ENCODE assay signal across 15 mouse cellular contexts in the genomic region with DNA sequence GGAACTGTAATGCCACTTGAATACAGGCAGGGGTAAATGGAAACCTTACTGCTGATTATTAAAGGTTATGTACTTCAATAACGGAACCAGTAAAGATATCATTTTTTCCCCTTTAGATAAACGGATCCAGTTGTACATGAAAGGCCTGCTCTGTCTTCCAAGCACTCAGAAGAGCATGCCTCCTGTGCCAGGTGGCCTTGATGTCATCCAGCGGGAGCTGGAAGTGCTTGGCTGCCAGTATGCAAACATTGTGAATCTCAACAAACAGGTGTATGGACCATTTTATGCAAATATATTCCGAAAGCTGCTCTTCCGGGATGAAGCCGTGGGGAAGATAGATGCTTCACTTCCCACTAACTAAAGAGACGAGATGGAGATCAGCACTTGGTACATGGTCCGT.
"Had no signal": no experiment of that assay in that cellular context is flagged by ENCODE, and none has a peak within 500 bp of the region (broad histone marks: within the 10 kb centered on the region; RNA-seq: fewer than 3 reads in every experiment).

No protein-coding gene starts in this region.

- H3K4me2 ChIP-seq: neural tube, embryonic 15.5 days; stomach, embryonic 15.5 days had no signal

- H3K36me3 ChIP-seq: stomach, embryonic 15.5 days had no signal

- H3K9ac ChIP-seq: neural tube, embryonic 15.5 days; stomach, embryonic 15.5 days had no signal

- H3K4me3 ChIP-seq: neural tube, embryonic 15.5 days; stomach, embryonic 15.5 days had no signal

- H3K9me3 ChIP-seq: neural tube, embryonic 15.5 days; stomach, embryonic 15.5 days had no signal

- DNase-seq: retina, postnatal 1 day; right cerebral cortex, adult 18-20 months; right cerebral cortex, postnatal 14 days; right cerebral cortex, postnatal 25 days; right cerebral cortex, postnatal 4 days; spleen, adult 18-20 months; thymus, adult 18-20 months; thymus, adult 2 months; thymus, postnatal 14 days; thymus, postnatal 25 days; thymus, postnatal 36 days; thymus, postnatal 4 days had no signal

- H3K27me3 ChIP-seq: neural tube, embryonic 15.5 days; stomach, embryonic 15.5 days had no signal

- H3K27ac ChIP-seq: neural tube, embryonic 15.5 days; stomach, embryonic 15.5 days; stomach, postnatal 0 days had no signal

- H3K4me1 ChIP-seq: neural tube, embryonic 15.5 days; stomach, embryonic 15.5 days had no signal
